In genomic region chr12:116641339-116642190, GRCm38 (mm10) we compare ENCODE assay signal across 16 mouse cellular contexts.
DNase-seq lines count a peak whose midpoint lies in the region; ATAC-seq lines count a peak whose summit lies in the region.
"Had no signal": no experiment of that assay in that cellular context is flagged by ENCODE, and none has a peak within 500 bp of the region (broad histone marks: within the 10 kb centered on the region; RNA-seq: fewer than 3 reads in every experiment).

No protein-coding gene starts in this region.

- no peaks in the 10 kb centered on the region for H3K4me1 ChIP-seq in embryonic facial prominence, embryonic 11.5 days (ENCODE audit: control insufficient read depth, insufficient read depth, low read length)
- H3K4me1 ChIP-seq in embryonic facial prominence, embryonic 10.5 days = 0 out of 2 replicates have a peak, but pooled peaks cover 8% of the 10 kb centered on the region
- H3K4me1 ChIP-seq in forebrain, embryonic 12.5 days = peaks cover 13% of the 10 kb centered on the region
- peaks cover 12% of the 10 kb centered on the region for H3K4me1 ChIP-seq in limb, embryonic 11.5 days (ENCODE audit: control insufficient read depth, insufficient read depth, low read length)
- peaks cover 17% of the 10 kb centered on the region for H3K4me1 ChIP-seq in neural tube, embryonic 12.5 days

- no peaks in the 10 kb centered on the region for H3K27me3 ChIP-seq in embryonic facial prominence, embryonic 11.5 days (ENCODE audit: control insufficient read depth, insufficient read depth, low read length)
- H3K27me3 ChIP-seq in embryonic facial prominence, embryonic 10.5 days (replicated peaks; ENCODE audit: low read depth, poor library complexity, severe bottlenecking) = peaks cover 10% of the 10 kb centered on the region; the same call in 1 of the 2 replicates
- no peaks in the 10 kb centered on the region for H3K27me3 ChIP-seq in forebrain, embryonic 12.5 days
- no peaks in the 10 kb centered on the region for H3K27me3 ChIP-seq in limb, embryonic 11.5 days (ENCODE audit: control insufficient read depth, insufficient read depth, low read length)
- no peaks in the 10 kb centered on the region; the same call in 1 of the 2 replicates for H3K27me3 ChIP-seq in neural tube, embryonic 12.5 days (replicated peaks)

- no peaks in the 10 kb centered on the region for H3K36me3 ChIP-seq in embryonic facial prominence, embryonic 11.5 days (replicated peaks; ENCODE audit: control insufficient read depth, insufficient read depth, low read depth, low read length)
- no peaks in the 10 kb centered on the region for H3K36me3 ChIP-seq in embryonic facial prominence, embryonic 10.5 days (replicated peaks)
- no peaks in the 10 kb centered on the region for H3K36me3 ChIP-seq in forebrain, embryonic 12.5 days (replicated peaks)
- H3K36me3 ChIP-seq in limb, embryonic 11.5 days (ENCODE audit: control insufficient read depth, insufficient read depth, low read length) = no peaks in the 10 kb centered on the region
- H3K36me3 ChIP-seq in neural tube, embryonic 12.5 days = no peaks in the 10 kb centered on the region
- H3K36me3 ChIP-seq: G1E had no signal

- ATAC-seq in embryonic facial prominence, embryonic 11.5 days (replicated peaks; ENCODE audit: insufficient number of reproducible peaks, low FRiP score, low TSS enrichment, low read depth) = 0 out of 2 replicates have a peak, but pooled peaks have one; percentile 34
- ATAC-seq in forebrain, embryonic 12.5 days (ENCODE audit: low FRiP score) = peak; percentile 86
- ATAC-seq in limb, embryonic 11.5 days (ENCODE audit: insufficient number of reproducible peaks, low FRiP score, low TSS enrichment, low read depth) = peak; percentile 85
- peak; percentile 90 for ATAC-seq in neural tube, embryonic 12.5 days (ENCODE audit: low FRiP score, low read depth)

- H3K9ac ChIP-seq in embryonic facial prominence, embryonic 11.5 days (replicated peaks; ENCODE audit: low read length) = no peak overlapping the region
- H3K9ac ChIP-seq in forebrain, embryonic 12.5 days = no peak overlapping the region
- H3K9ac ChIP-seq in limb, embryonic 11.5 days (ENCODE audit: low read length) = no peak overlapping the region
- H3K9ac ChIP-seq in neural tube, embryonic 12.5 days = no peak overlapping the region

- 36% methylated on average over 14 of the region's 14 CpGs for WGBS in embryonic facial prominence, embryonic 11.5 days
- 38% methylated on average over 14 of the region's 14 CpGs for WGBS in embryonic facial prominence, embryonic 10.5 days
- 36% methylated on average over 14 of the region's 14 CpGs for WGBS in forebrain, embryonic 12.5 days
- WGBS in limb, embryonic 11.5 days = 12% methylated on average over 14 of the region's 14 CpGs
- 19% methylated on average over 14 of the region's 14 CpGs for WGBS in neural tube, embryonic 12.5 days

- no peak for DNase-seq in embryonic facial prominence, embryonic 11.5 days (ENCODE audit: low spot score)
- no peak for DNase-seq in embryonic facial prominence, embryonic 10.5 days (ENCODE audit: low spot score)
- peak; percentile 56 for DNase-seq in limb, embryonic 11.5 days (ENCODE audit: low spot score)
- no peak for DNase-seq in gastrocnemius, postnatal 25 days
- DNase-seq in thymus, postnatal 10 days (ENCODE audit: low spot score in 2 of 2) = no peak
- no peak for DNase-seq in layer of hippocampus, adult 8-10 months (ENCODE audit: low spot score in 2 of 2)
- DNase-seq: adrenal gland, adult 2 months; cerebellum, adult 11-12 months; heart, postnatal 36 days; layer of hippocampus, adult 9-11 months; lung, postnatal 4 days; spleen, adult 18-20 months; thymus, postnatal 4 days had no signal

- H3K4me3 ChIP-seq in embryonic facial prominence, embryonic 11.5 days (ENCODE audit: low read depth, low read length) = no peak overlapping the region
- no peak overlapping the region for H3K4me3 ChIP-seq in embryonic facial prominence, embryonic 10.5 days
- no peak overlapping the region for H3K4me3 ChIP-seq in forebrain, embryonic 12.5 days (replicated peaks)
- no peak overlapping the region for H3K4me3 ChIP-seq in limb, embryonic 11.5 days (ENCODE audit: low read depth, low read length)
- H3K4me3 ChIP-seq in neural tube, embryonic 12.5 days = no peak overlapping the region

- H3K9me3 ChIP-seq in embryonic facial prominence, embryonic 11.5 days (replicated peaks; ENCODE audit: control insufficient read depth, low read length) = no peaks in the 10 kb centered on the region
- H3K9me3 ChIP-seq in embryonic facial prominence, embryonic 10.5 days = no peaks in the 10 kb centered on the region
- no peaks in the 10 kb centered on the region for H3K9me3 ChIP-seq in forebrain, embryonic 12.5 days
- H3K9me3 ChIP-seq in limb, embryonic 11.5 days (ENCODE audit: control insufficient read depth, low read length) = no peaks in the 10 kb centered on the region
- no peaks in the 10 kb centered on the region for H3K9me3 ChIP-seq in neural tube, embryonic 12.5 days

- no peak overlapping the region for H3K27ac ChIP-seq in embryonic facial prominence, embryonic 11.5 days (replicated peaks; ENCODE audit: low read depth, low read length)
- H3K27ac ChIP-seq in embryonic facial prominence, embryonic 10.5 days (replicated peaks) = no peak overlapping the region
- H3K27ac ChIP-seq in forebrain, embryonic 12.5 days = peak overlapping the region; percentile 59; the same call in 1 of the 2 replicates
- H3K27ac ChIP-seq in limb, embryonic 11.5 days (replicated peaks; ENCODE audit: low read depth, low read length) = no peak overlapping the region
- no peak overlapping the region for H3K27ac ChIP-seq in neural tube, embryonic 12.5 days

- H3K4me2 ChIP-seq in embryonic facial prominence, embryonic 11.5 days (ENCODE audit: low read depth, low read length) = no peak overlapping the region
- no peak overlapping the region for H3K4me2 ChIP-seq in forebrain, embryonic 12.5 days
- H3K4me2 ChIP-seq in limb, embryonic 11.5 days (ENCODE audit: low read depth, severe bottlenecking) = no peak overlapping the region
- peak overlapping the region; percentile 19; the same call in 1 of the 2 replicates for H3K4me2 ChIP-seq in neural tube, embryonic 12.5 days (replicated peaks)

Comparison
In these comparisons a context has a peak if more than half of its experiments do, and no peak if none do; other contexts are left out.
1. ATAC-seq: peak in every context shown above with its lines; median percentile 90 in neural tube, embryonic 12.5 days; 86 in forebrain, embryonic 12.5 days; 85 in limb, embryonic 11.5 days; 34 in embryonic facial prominence, embryonic 11.5 days.